Mouse (Mus musculus): ENCODE measurements around the gene Anks4b.

DNA sequence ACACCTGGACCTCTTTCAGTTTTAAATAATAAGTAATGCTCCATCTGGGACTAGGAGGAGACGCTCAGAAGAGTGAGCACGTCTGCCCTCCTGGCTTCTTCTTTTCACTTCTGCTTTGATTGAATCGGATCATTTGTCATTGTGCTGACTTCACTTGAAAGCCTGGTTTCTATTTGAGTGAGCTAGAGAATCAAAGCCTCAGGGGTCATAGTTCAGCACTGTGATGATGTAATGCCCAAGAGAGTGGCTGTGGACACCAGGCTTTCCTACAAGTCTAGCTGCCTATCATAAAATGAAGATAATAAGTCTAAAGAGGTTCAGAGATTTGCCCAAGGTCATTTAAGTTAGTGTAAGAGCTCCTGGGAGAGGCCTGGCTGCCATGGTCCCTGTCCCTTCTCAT is 23.4 kb upstream of the Anks4b start:
- no peak for TF ChIP-seq CTCF (conservative IDR thresholded peaks at IDR 0.05; ENCODE audit: insufficient read depth, insufficient read length, low read depth, low read length)
- no peak for TF ChIP-seq POLR2A (IDR thresholded peaks at IDR 0.05; ENCODE audit: low read depth, low read length)

Measured in kidney, adult 2 months (tissue).